In the genomic region with DNA sequence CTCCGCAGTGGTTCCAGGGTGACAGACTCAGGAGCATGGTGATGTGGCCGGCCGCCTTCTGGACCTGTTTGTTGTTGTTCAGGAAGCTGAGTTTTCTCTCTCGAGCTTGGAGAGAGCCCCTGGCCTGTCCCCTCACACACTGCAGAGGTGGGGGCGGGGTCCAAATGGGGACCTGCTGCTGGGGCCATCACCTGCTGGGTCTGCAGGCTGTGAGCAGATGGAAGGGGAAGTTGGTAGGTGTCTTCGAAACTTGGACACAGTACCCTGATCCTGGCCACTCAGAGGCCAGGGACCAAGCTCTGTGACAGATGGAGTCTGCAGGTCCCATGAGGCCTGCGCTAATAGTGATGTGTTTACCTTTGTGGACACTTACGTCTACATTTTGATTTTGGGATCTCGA, we compare ENCODE assay signal across 21 mouse cellular contexts. TPM values are rescaled to one million over a fixed set of nuclear protein-coding genes. Genes with fewer than 3 reads are reported as not detected.
A peak's percentile ranks its signal among the peaks of the same experiment; 100 is the strongest.
DNase-seq lines count a peak whose midpoint lies in the region; ATAC-seq and TF ChIP-seq lines count a peak whose summit lies in the region.
"Had no signal": no experiment of that assay in that cellular context is flagged by ENCODE, and none has a peak within 500 bp of the region (broad histone marks: within the 10 kb centered on the region; RNA-seq: fewer than 3 reads in every experiment).

No protein-coding gene starts in this region.

- no peak for TF ChIP-seq CTCF in cerebellum, adult 2 months (IDR thresholded peaks at IDR 0.05; ENCODE audit: borderline replicate concordance, insufficient read depth, low read depth, low read length)

- no peak overlapping the region for H3K9ac ChIP-seq in liver, embryonic 12.5 days
- no peak overlapping the region for H3K9ac ChIP-seq in liver, embryonic 16.5 days (ENCODE audit: low read depth, low read length)
- H3K9ac ChIP-seq: limb, embryonic 15.5 days had no signal

- H3K27me3 ChIP-seq in heart, embryonic 10.5 days (ENCODE audit: insufficient read depth, poor library complexity, severe bottlenecking): no peaks in the 10 kb centered on the region
- no peaks in the 10 kb centered on the region for H3K27me3 ChIP-seq in liver, embryonic 12.5 days (replicated peaks)
- no peaks in the 10 kb centered on the region for H3K27me3 ChIP-seq in cerebellum, adult 2 months (ENCODE audit: control insufficient read depth, insufficient read depth, low read length)
- no peaks in the 10 kb centered on the region for H3K27me3 ChIP-seq in liver, embryonic 16.5 days (ENCODE audit: control insufficient read depth, insufficient read depth, low read depth, low read length)
- H3K27me3 ChIP-seq: hindbrain, embryonic 13.5 days; limb, embryonic 15.5 days; Patski had no signal

- H3K4me1 ChIP-seq in heart, embryonic 10.5 days: peaks cover 83% of the 10 kb centered on the region
- H3K4me1 ChIP-seq in liver, embryonic 12.5 days: peaks cover 91% of the 10 kb centered on the region
- peaks cover 92% of the 10 kb centered on the region for H3K4me1 ChIP-seq in cerebellum, adult 2 months (ENCODE audit: control insufficient read depth, insufficient read depth, low read length)
- peaks cover 85% of the 10 kb centered on the region for H3K4me1 ChIP-seq in liver, embryonic 16.5 days (ENCODE audit: control insufficient read depth, low read depth, low read length)

- DNase-seq in heart, embryonic 10.5 days (ENCODE audit: low spot score): no peak
- DNase-seq in heart, adult 8-10 months (ENCODE audit: low spot score): no peak
- no peak for DNase-seq in liver
- peak; percentile 83 to 88 for DNase-seq in cerebellum, adult 2 months
- DNase-seq in gastrocnemius, postnatal 10 days: no peak
- DNase-seq in right cerebral cortex, adult 2 months (ENCODE audit: low spot score in 2 of 2): no peak
- DNase-seq: adrenal gland, postnatal 25 days; heart, postnatal 10 days; kidney, postnatal 10 days; lung, postnatal 10 days; thymus, adult 18-20 months had no signal

- no peak overlapping the region for H3K4me3 ChIP-seq in heart, embryonic 10.5 days
- H3K4me3 ChIP-seq in liver, embryonic 12.5 days: no peak overlapping the region
- no peak overlapping the region for H3K4me3 ChIP-seq in cerebellum, adult 2 months (replicated peaks; ENCODE audit: insufficient read depth, low read depth, low read length)
- no peak overlapping the region for H3K4me3 ChIP-seq in liver, embryonic 16.5 days (ENCODE audit: low read depth, low read length)
- H3K4me3 ChIP-seq: hindbrain, embryonic 13.5 days; limb, embryonic 15.5 days had no signal

- no peak overlapping the region for H3K4me2 ChIP-seq in liver, embryonic 12.5 days
- no peak overlapping the region for H3K4me2 ChIP-seq in liver, embryonic 16.5 days (ENCODE audit: low read depth, low read length)
- H3K4me2 ChIP-seq: hindbrain, embryonic 13.5 days; limb, embryonic 15.5 days had no signal

- H3K36me3 ChIP-seq in heart, embryonic 10.5 days: peaks cover 23% of the 10 kb centered on the region
- peaks cover 28% of the 10 kb centered on the region for H3K36me3 ChIP-seq in liver, embryonic 12.5 days
- H3K36me3 ChIP-seq in liver, embryonic 16.5 days (ENCODE audit: control insufficient read depth, insufficient read depth): peaks cover 7% of the 10 kb centered on the region

- no peak for ATAC-seq in liver, embryonic 12.5 days
- ATAC-seq in liver, embryonic 16.5 days (ENCODE audit: low read depth): no peak
- ATAC-seq: activated CD4-positive, CD25-positive, alpha-beta regulatory T cell, adult 4 months; forebrain, embryonic 14.5 days; intestine, embryonic 16.5 days; midbrain, embryonic 16.5 days; Patski had no signal

- H3K27ac ChIP-seq in heart, embryonic 10.5 days: 0 out of 2 replicates have a peak overlapping the region, but pooled peaks have one; percentile 71
- H3K27ac ChIP-seq in liver, embryonic 12.5 days: peak overlapping the region; percentile 83
- peak overlapping the region; percentile 48; the same call in 1 of the 2 replicates for H3K27ac ChIP-seq in cerebellum, adult 2 months (ENCODE audit: insufficient read depth, low read length)
- peak overlapping the region; percentile 45 for H3K27ac ChIP-seq in liver, embryonic 16.5 days (ENCODE audit: low read length)
- H3K27ac ChIP-seq: limb, embryonic 15.5 days had no signal

- 79% methylated on average over 9 of the region's 9 CpGs for WGBS in heart, embryonic 10.5 days
- WGBS in liver, embryonic 12.5 days (ENCODE audit: insufficient replicate concordance): 67% methylated on average over 9 of the region's 9 CpGs
- 11% methylated on average over 9 of the region's 9 CpGs for WGBS in cerebellum, adult 2 months
- WGBS in liver, embryonic 16.5 days (ENCODE audit: insufficient replicate concordance): 64% methylated on average over 9 of the region's 9 CpGs

- TF ChIP-seq POLR2A in cerebellum, adult 2 months (IDR thresholded peaks at IDR 0.05; ENCODE audit: borderline replicate concordance, insufficient read depth, low read length): no peak

- no peaks in the 10 kb centered on the region for H3K9me3 ChIP-seq in heart, embryonic 10.5 days
- no peaks in the 10 kb centered on the region for H3K9me3 ChIP-seq in liver, embryonic 12.5 days (replicated peaks)
- H3K9me3 ChIP-seq in liver, embryonic 16.5 days (replicated peaks; ENCODE audit: control insufficient read depth, low read length): no peaks in the 10 kb centered on the region
- H3K9me3 ChIP-seq: hindbrain, embryonic 13.5 days; limb, embryonic 15.5 days had no signal

RNA-seq across cellular contexts. Expression of gene Pip5k1c, which starts 8.6 kb away (rescaled TPM):
- polyA plus RNA-seq in heart, embryonic 10.5 days (2016; fragmentation: Nextera tagmentation; extraction: Ambion mirVana): 42.6 and 55.9 TPM in 2 replicates
- 10 to 100 TPM; 25.7 to 29.5 (median 26.8) TPM for total RNA-seq in heart, adult 8-10 months (2022)
- 27.8 and 29.0 TPM in 2 replicates for polyA plus RNA-seq in liver, embryonic 12.5 days (2016; fragmentation: Nextera tagmentation; extraction: Ambion mirVana)
- polyA plus RNA-seq in cerebellum, adult 2 months (2012; rRNA removed): 288 and 314 TPM in 2 replicates
- 13.9 and 14.7 TPM in 2 replicates for polyA plus RNA-seq in liver, embryonic 16.5 days (2015; fragmentation: Nextera tagmentation; extraction: Ambion mirVana)
- 10 to 100 TPM; 24.0 to 30.8 TPM for total RNA-seq in gastrocnemius, postnatal 10 days (2021)

RNA-seq across cellular contexts. Expression of gene Tjp3, which starts 9.9 kb away (rescaled TPM):
- polyA plus RNA-seq in heart, embryonic 10.5 days (2016; fragmentation: Nextera tagmentation; extraction: Ambion mirVana): 1.8 and 4.4 TPM in 2 replicates
- total RNA-seq in heart, adult 8-10 months (2022): under 1 TPM in 1 of 4 experiments, not detected in 3; 0.22 TPM
- 1.1 and 1.3 TPM in 2 replicates for polyA plus RNA-seq in liver, embryonic 12.5 days (2016; fragmentation: Nextera tagmentation; extraction: Ambion mirVana)
- polyA plus RNA-seq in cerebellum, adult 2 months (2012; rRNA removed): 0.51 and 1.2 TPM in 2 replicates
- polyA plus RNA-seq in liver, embryonic 16.5 days (2015; fragmentation: Nextera tagmentation; extraction: Ambion mirVana): 0.82 and 1.4 TPM in 2 replicates
- under 1 TPM; 0.14 to 0.36 TPM for total RNA-seq in gastrocnemius, postnatal 10 days (2021)
- polyA plus RNA-seq: C2C12 had no signal

RNA-seq across cellular contexts. Expression of gene Cactin, which starts 19.6 kb away (rescaled TPM):
- polyA plus RNA-seq in heart, embryonic 10.5 days (2016; fragmentation: Nextera tagmentation; extraction: Ambion mirVana): 37.2 and 51.6 TPM in 2 replicates
- total RNA-seq in heart, adult 8-10 months (2022): 10 to 100 TPM; 14.4 to 19.2 (median 16.3) TPM
- polyA plus RNA-seq in liver, embryonic 12.5 days (2016; fragmentation: Nextera tagmentation; extraction: Ambion mirVana): 52.9 and 55.1 TPM in 2 replicates
- 36.3 and 36.9 TPM in 2 replicates for polyA plus RNA-seq in cerebellum, adult 2 months (2012; rRNA removed)
- 18.4 and 18.7 TPM in 2 replicates for polyA plus RNA-seq in liver, embryonic 16.5 days (2015; fragmentation: Nextera tagmentation; extraction: Ambion mirVana)
- total RNA-seq in gastrocnemius, postnatal 10 days (2021): 10 to 100 TPM; 11.0 to 14.5 TPM

RNA-seq across cellular contexts. Expression of gene Tbxa2r, which starts 27.2 kb away (rescaled TPM):
- polyA plus RNA-seq in heart, embryonic 10.5 days (2016; fragmentation: Nextera tagmentation; extraction: Ambion mirVana): 10.8 and 15.6 TPM in 2 replicates
- total RNA-seq in heart, adult 8-10 months (2022): 1 to 10 TPM; 2.7 to 5.4 (median 3.5) TPM
- polyA plus RNA-seq in liver, embryonic 12.5 days (2016; fragmentation: Nextera tagmentation; extraction: Ambion mirVana): 6.7 and 7.0 TPM in 2 replicates
- 2.2 and 3.2 TPM in 2 replicates for polyA plus RNA-seq in cerebellum, adult 2 months (2012; rRNA removed)
- polyA plus RNA-seq in liver, embryonic 16.5 days (2015; fragmentation: Nextera tagmentation; extraction: Ambion mirVana): 4.3 and 4.5 TPM in 2 replicates
- total RNA-seq in gastrocnemius, postnatal 10 days (2021): 1 to 10 TPM; 2.3 to 3.8 TPM
- polyA plus RNA-seq: Patski had no signal

RNA-seq across cellular contexts. Expression of gene Apba3, which starts 34.6 kb away (rescaled TPM):
- 56.5 and 57.0 TPM in 2 replicates for polyA plus RNA-seq in heart, embryonic 10.5 days (2016; fragmentation: Nextera tagmentation; extraction: Ambion mirVana)
- 100 to 1,000 TPM; 105 to 122 (median 112) TPM for total RNA-seq in heart, adult 8-10 months (2022)
- 27.3 and 30.4 TPM in 2 replicates for polyA plus RNA-seq in liver, embryonic 12.5 days (2016; fragmentation: Nextera tagmentation; extraction: Ambion mirVana)
- 61.8 and 63.9 TPM in 2 replicates for polyA plus RNA-seq in cerebellum, adult 2 months (2012; rRNA removed)
- 24.2 and 26.3 TPM in 2 replicates for polyA plus RNA-seq in liver, embryonic 16.5 days (2015; fragmentation: Nextera tagmentation; extraction: Ambion mirVana)
- total RNA-seq in gastrocnemius, postnatal 10 days (2021): 10 to 100 TPM; 61.6 to 63.5 TPM

Comparison
In these comparisons a context has a peak if more than half of its experiments do, and no peak if none do; other contexts are left out.
1. DNase-seq: peak in cerebellum, adult 2 months (2 of 2); none in heart, embryonic 10.5 days (single experiment), heart, adult 8-10 months (single experiment), liver (single experiment), gastrocnemius, postnatal 10 days (single experiment) and right cerebral cortex, adult 2 months (0 of 2).
2. Peak in every context shown above with its lines, with median percentiles within 50 percentile points of each other: H3K27ac ChIP-seq.